Mouse (Mus musculus): Measurements from ENCODE around the gene Hc. TPM values are rescaled to one million over a fixed set of nuclear protein-coding genes. Genes with fewer than 3 reads are reported as not detected.

Gene Hc
- total RNA-seq, 4 experiments from 2014 or later: 0.09 to 0.44 (median 0.27) TPM

- no peak for DNase-seq (ENCODE audit: low spot score in 2 of 2)
These were observed 83.0 kb downstream of the Hc start for GRCm38 (mm10) chr2:34978226-34978625.

GRCm38 (mm10) chr2:34976945-34977658 is 84.1 kb downstream of the Hc start:
- DNase-seq (ENCODE audit: low spot score in 2 of 2): no peak

- no peak for DNase-seq (ENCODE audit: low spot score in 2 of 2)
These were observed 84.8 kb downstream of the Hc start for GRCm38 (mm10) chr2:34976447-34976846.

GRCm38 (mm10) chr2:34973087-34973486 is 88.2 kb downstream of the Hc start:
- DNase-seq (ENCODE audit: low spot score in 2 of 2): no peak

GRCm38 (mm10) chr2:34971080-34971888 is 90.0 kb downstream of the Hc start:
- no peak for DNase-seq (ENCODE audit: low spot score in 2 of 2)

GRCm38 (mm10) chr2:34970092-34970750 is 91.0 kb downstream of the Hc start:
- peak in 1 of 2 experiments; percentile 52 for DNase-seq (ENCODE audit: low spot score in 2 of 2)

GRCm38 (mm10) chr2:34969166-34969565 is 92.1 kb downstream of the Hc start:
- no peak for DNase-seq (ENCODE audit: low spot score in 2 of 2)

GRCm38 (mm10) chr2:34966243-34966934 is 94.8 kb downstream of the Hc start:
- DNase-seq (ENCODE audit: low spot score in 2 of 2): no peak

GRCm38 (mm10) chr2:34965806-34966205 is 95.4 kb downstream of the Hc start:
- DNase-seq (ENCODE audit: low spot score in 2 of 2): no peak

GRCm38 (mm10) chr2:34965293-34965692 is 95.9 kb downstream of the Hc start:
- DNase-seq (ENCODE audit: low spot score in 2 of 2): no peak

GRCm38 (mm10) chr2:34964651-34965050 is 96.6 kb downstream of the Hc start:
- DNase-seq (ENCODE audit: low spot score in 2 of 2): no peak

- DNase-seq (ENCODE audit: low spot score in 2 of 2): no peak
These were observed 97.0 kb downstream of the Hc start for GRCm38 (mm10) chr2:34964230-34964629.

GRCm38 (mm10) chr2:34963371-34963956 is 97.8 kb downstream of the Hc start:
- DNase-seq (ENCODE audit: low spot score in 2 of 2): no peak

GRCm38 (mm10) chr2:34962893-34963292 is 98.3 kb downstream of the Hc start:
- no peak for DNase-seq (ENCODE audit: low spot score in 2 of 2)

- no peak for DNase-seq (ENCODE audit: low spot score in 2 of 2)
These were observed 99.0 kb downstream of the Hc start for GRCm38 (mm10) chr2:34962211-34962610.

GRCm38 (mm10) chr2:34961481-34962036 is 99.7 kb downstream of the Hc start, which contains the start of gene Traf1:
Traf1 (minus strand) TSS chr2:34961772.
- no peak for DNase-seq (ENCODE audit: low spot score in 2 of 2)

GRCm38 (mm10) chr2:34960966-34961365 is 100.3 kb downstream of the Hc start:
- DNase-seq (ENCODE audit: low spot score in 2 of 2): no peak

GRCm38 (mm10) chr2:34960466-34960865 is 100.8 kb downstream of the Hc start:
- no peak for DNase-seq (ENCODE audit: low spot score in 2 of 2)

GRCm38 (mm10) chr2:34958582-34958981 is 102.7 kb downstream of the Hc start:
- DNase-seq (ENCODE audit: low spot score in 2 of 2): no peak

- DNase-seq (ENCODE audit: low spot score in 2 of 2): no peak
These were observed 103.2 kb downstream of the Hc start for GRCm38 (mm10) chr2:34958036-34958435.

GRCm38 (mm10) chr2:34957405-34957804 is 103.8 kb downstream of the Hc start:
- DNase-seq (ENCODE audit: low spot score in 2 of 2): no peak

Data from left cerebral cortex, adult 8-10 months (tissue).